Mouse (Mus musculus): Measurements from ENCODE around the gene Cip2a. TPM values are rescaled to one million over a fixed set of nuclear protein-coding genes. Genes with fewer than 3 reads are reported as not detected.

Gene Cip2a
- polyA plus RNA-seq, 1 experiment from 2014 or later, result 34.0 TPM

- ATAC-seq (replicated peaks; ENCODE audit: low FRiP score) (peak; percentile 56), DNase-seq (ENCODE audit: low spot score) (no peak)
- WGBS, result 1% methylated on average over 18 of the region's 18 CpGs
- no peaks in the 10 kb centered on the region for H3K9me3 ChIP-seq (ENCODE audit: control insufficient read depth, low read length)
- peak overlapping the region; percentile 98 for H3K9ac ChIP-seq (ENCODE audit: low read depth, low read length)
- H3K4me1 ChIP-seq (replicated peaks; ENCODE audit: control insufficient read depth, insufficient read depth, low read length), result peaks cover 5% of the 10 kb centered on the region; the same call in 1 of the 2 replicates
- no peaks in the 10 kb centered on the region for H3K36me3 ChIP-seq (ENCODE audit: control insufficient read depth, insufficient read depth, low read length)
- H3K27ac ChIP-seq (ENCODE audit: low read depth, low read length), result 0 out of 2 replicates have a peak overlapping the region, but pooled peaks have one; percentile 34
- H3K4me2 ChIP-seq, result peak overlapping the region; percentile 64
- peak overlapping the region; percentile 88 for H3K4me3 ChIP-seq (ENCODE audit: low read depth, low read length)
- H3K27me3 ChIP-seq (replicated peaks; ENCODE audit: control insufficient read depth, insufficient read depth, low read length), result no peaks in the 10 kb centered on the region
Observed at GRCm38 (mm10) chr16:48994343-48994693, 333 bp downstream of the Cip2a start.

GRCm38 (mm10) chr16:49004151-49004550, 10.2 kb downstream of the Cip2a start:
- no peak overlapping the region for H3K4me3 ChIP-seq (ENCODE audit: low read depth, low read length)
- no peaks in the 10 kb centered on the region for H3K4me1 ChIP-seq (replicated peaks; ENCODE audit: control insufficient read depth, insufficient read depth, low read length)
- WGBS, result 93% methylated on average over 5 of the region's 5 CpGs
- no peaks in the 10 kb centered on the region for H3K27me3 ChIP-seq (replicated peaks; ENCODE audit: control insufficient read depth, insufficient read depth, low read length)
- H3K4me2 ChIP-seq, result no peak overlapping the region
- no peak for DNase-seq (ENCODE audit: low spot score)
- no peak overlapping the region for H3K9ac ChIP-seq (ENCODE audit: low read depth, low read length)
- no peak overlapping the region for H3K27ac ChIP-seq (ENCODE audit: low read depth, low read length)
- peaks cover 14% of the 10 kb centered on the region; the same call in 1 of the 2 replicates for H3K36me3 ChIP-seq (ENCODE audit: control insufficient read depth, insufficient read depth, low read length)
- no peak for ATAC-seq (replicated peaks; ENCODE audit: low FRiP score)
- no peaks in the 10 kb centered on the region for H3K9me3 ChIP-seq (ENCODE audit: control insufficient read depth, low read length)

- Histone ChIP-seq H3K4me3 (ENCODE audit: low read depth, low read length) (no peak overlapping the region), H3K36me3 (ENCODE audit: control insufficient read depth, insufficient read depth, low read length) (0 out of 2 replicates have a peak, but pooled peaks cover 6% of the 10 kb centered on the region), H3K27me3 (replicated peaks; ENCODE audit: control insufficient read depth, insufficient read depth, low read length) (no peaks in the 10 kb centered on the region), H3K9ac (ENCODE audit: low read depth, low read length) (no peak overlapping the region), H3K4me1 (replicated peaks; ENCODE audit: control insufficient read depth, insufficient read depth, low read length) (no peaks in the 10 kb centered on the region), H3K27ac (ENCODE audit: low read depth, low read length) (no peak overlapping the region), H3K9me3 (ENCODE audit: control insufficient read depth, low read length) (no peaks in the 10 kb centered on the region), H3K4me2 (no peak overlapping the region)
- DNase-seq (ENCODE audit: low spot score) (no peak), ATAC-seq (replicated peaks; ENCODE audit: low FRiP score) (no peak)
- whole genome bisulfite sequencing, result 82% methylated on average over 5 of the region's 5 CpGs
Observed at GRCm38 (mm10) chr16:49016620-49017332, 22.8 kb downstream of the Cip2a start.

- Histone ChIP-seq H3K27ac (ENCODE audit: low read depth, low read length) (no peak overlapping the region), H3K9me3 (ENCODE audit: control insufficient read depth, low read length) (no peaks in the 10 kb centered on the region), H3K9ac (ENCODE audit: low read depth, low read length) (no peak overlapping the region), H3K4me3 (ENCODE audit: low read depth, low read length) (no peak overlapping the region), H3K4me1 (replicated peaks; ENCODE audit: control insufficient read depth, insufficient read depth, low read length) (no peaks in the 10 kb centered on the region), H3K27me3 (replicated peaks; ENCODE audit: control insufficient read depth, insufficient read depth, low read length) (no peaks in the 10 kb centered on the region), H3K4me2 (no peak overlapping the region), H3K36me3 (ENCODE audit: control insufficient read depth, insufficient read depth, low read length) (no peaks in the 10 kb centered on the region)
- no peak for ATAC-seq (replicated peaks; ENCODE audit: low FRiP score)
- no peak for DNase-seq (ENCODE audit: low spot score)
- WGBS, result 74% methylated on average over 4 of the region's 4 CpGs
Observed at GRCm38 (mm10) chr16:49035852-49036251, 41.9 kb downstream of the Cip2a start.

- Histone ChIP-seq H3K4me2 (no peak overlapping the region), H3K9me3 (ENCODE audit: control insufficient read depth, low read length) (no peaks in the 10 kb centered on the region), H3K27me3 (replicated peaks; ENCODE audit: control insufficient read depth, insufficient read depth, low read length) (no peaks in the 10 kb centered on the region), H3K4me3 (ENCODE audit: low read depth, low read length) (no peak overlapping the region), H3K27ac (ENCODE audit: low read depth, low read length) (no peak overlapping the region), H3K9ac (ENCODE audit: low read depth, low read length) (no peak overlapping the region), H3K36me3 (ENCODE audit: control insufficient read depth, insufficient read depth, low read length) (no peaks in the 10 kb centered on the region), H3K4me1 (replicated peaks; ENCODE audit: control insufficient read depth, insufficient read depth, low read length) (no peaks in the 10 kb centered on the region)
- 77% methylated on average over 4 of the region's 4 CpGs for WGBS
- no peak for ATAC-seq (replicated peaks; ENCODE audit: low FRiP score)
- DNase-seq (ENCODE audit: low spot score), result no peak
Observed at GRCm38 (mm10) chr16:49037771-49038170, 43.8 kb downstream of the Cip2a start.

GRCm38 (mm10) chr16:49040554-49041221, 46.7 kb downstream of the Cip2a start:
- Histone ChIP-seq H3K4me1 (replicated peaks; ENCODE audit: control insufficient read depth, insufficient read depth, low read length) (no peaks in the 10 kb centered on the region), H3K9me3 (ENCODE audit: control insufficient read depth, low read length) (no peaks in the 10 kb centered on the region), H3K27me3 (replicated peaks; ENCODE audit: control insufficient read depth, insufficient read depth, low read length) (no peaks in the 10 kb centered on the region), H3K27ac (ENCODE audit: low read depth, low read length) (no peak overlapping the region), H3K9ac (ENCODE audit: low read depth, low read length) (no peak overlapping the region), H3K36me3 (ENCODE audit: control insufficient read depth, insufficient read depth, low read length) (no peaks in the 10 kb centered on the region), H3K4me3 (ENCODE audit: low read depth, low read length) (no peak overlapping the region), H3K4me2 (no peak overlapping the region)
- no peak for ATAC-seq (replicated peaks; ENCODE audit: low FRiP score)
- 68% methylated on average over 3 of the region's 3 CpGs for WGBS
- DNase-seq (ENCODE audit: low spot score), result no peak

- Histone ChIP-seq H3K4me1 (replicated peaks; ENCODE audit: control insufficient read depth, insufficient read depth, low read length) (no peaks in the 10 kb centered on the region), H3K9me3 (ENCODE audit: control insufficient read depth, low read length) (no peaks in the 10 kb centered on the region), H3K27me3 (replicated peaks; ENCODE audit: control insufficient read depth, insufficient read depth, low read length) (no peaks in the 10 kb centered on the region), H3K27ac (ENCODE audit: low read depth, low read length) (no peak overlapping the region), H3K4me2 (no peak overlapping the region), H3K4me3 (ENCODE audit: low read depth, low read length) (no peak overlapping the region), H3K36me3 (ENCODE audit: control insufficient read depth, insufficient read depth, low read length) (no peaks in the 10 kb centered on the region), H3K9ac (ENCODE audit: low read depth, low read length) (no peak overlapping the region)
- DNase-seq (ENCODE audit: low spot score) (no peak), ATAC-seq (replicated peaks; ENCODE audit: low FRiP score) (no peak)
Observed at GRCm38 (mm10) chr16:49049214-49049613, 55.2 kb downstream of the Cip2a start.

GRCm38 (mm10) chr16:49057186-49057585, 63.2 kb downstream of the Cip2a start, which contains the start of gene Myh15:
Myh15 (plus strand) TSS chr16:49057486.
- ATAC-seq (replicated peaks; ENCODE audit: low FRiP score) (no peak), DNase-seq (ENCODE audit: low spot score) (no peak)
- Histone ChIP-seq H3K4me1 (replicated peaks; ENCODE audit: control insufficient read depth, insufficient read depth, low read length) (no peaks in the 10 kb centered on the region), H3K9ac (ENCODE audit: low read depth, low read length) (no peak within 1 kb of the TSS), H3K27me3 (replicated peaks; ENCODE audit: control insufficient read depth, insufficient read depth, low read length) (no peaks in the 10 kb centered on the region), H3K4me3 (ENCODE audit: low read depth, low read length) (no peak within 1 kb of the TSS), H3K36me3 (ENCODE audit: control insufficient read depth, insufficient read depth, low read length) (no peaks in the 10 kb centered on the region), H3K27ac (ENCODE audit: low read depth, low read length) (no peak within 1 kb of the TSS), H3K4me2 (no peak within 1 kb of the TSS), H3K9me3 (ENCODE audit: control insufficient read depth, low read length) (no peaks in the 10 kb centered on the region)
- 87% methylated on average over 1 of the region's 1 CpGs for WGBS
